Mouse (Mus musculus): ENCODE measurements around the gene Cdk5r1.

DNA sequence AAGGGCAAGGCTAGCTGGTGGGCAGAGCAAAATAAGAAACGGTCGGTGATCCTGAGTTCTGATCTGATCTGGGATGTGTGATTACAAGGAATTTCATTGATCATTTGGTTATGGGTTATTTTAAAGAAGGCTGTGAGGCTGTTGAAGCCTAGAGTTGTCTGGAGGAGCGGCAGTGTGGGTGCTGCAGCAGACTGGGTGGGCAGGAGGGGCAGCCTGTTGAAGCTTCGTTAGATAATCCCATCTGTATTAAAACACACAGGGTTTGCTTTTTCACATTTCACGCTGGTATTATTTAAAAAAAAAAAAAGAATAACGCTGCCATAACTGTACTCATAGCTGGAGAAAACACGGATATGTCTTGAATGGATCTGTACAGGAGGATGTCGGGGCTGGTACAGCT, 39.1 kb downstream of the Cdk5r1 start:
- TF ChIP-seq GATA1 (IDR thresholded peaks at IDR 0.05; ENCODE audit: low read depth, low read length) = no peak
- TF ChIP-seq TBP (IDR thresholded peaks at IDR 0.05; ENCODE audit: low read depth, low read length) = no peak
- no peak for TF ChIP-seq RAD21 (IDR thresholded peaks at IDR 0.05; ENCODE audit: low read depth, low read length)
- TF ChIP-seq CTCF (IDR thresholded peaks at IDR 0.05 in 2 of 3, conservative IDR thresholded peaks at IDR 0.05 in 1 of 3; ENCODE audit: control insufficient read depth in 1 of 3, insufficient read depth in 1 of 3, low read depth in 2 of 3, low read length in 3 of 3, poor library complexity in 1 of 3, severe bottlenecking in 1 of 3) = no peak
- no peak for TF ChIP-seq ETS1 (IDR thresholded peaks at IDR 0.05; ENCODE audit: low read depth, low read length)
- no peak for TF ChIP-seq POLR2A (IDR thresholded peaks at IDR 0.05; ENCODE audit: control insufficient read depth in 1 of 2, insufficient read depth in 1 of 2, low read depth in 1 of 2, low read length in 2 of 2, poor library complexity in 1 of 2)

Measured in MEL (cell line).